ENCODE assay signal across 13 mouse cellular contexts in the genomic region with DNA sequence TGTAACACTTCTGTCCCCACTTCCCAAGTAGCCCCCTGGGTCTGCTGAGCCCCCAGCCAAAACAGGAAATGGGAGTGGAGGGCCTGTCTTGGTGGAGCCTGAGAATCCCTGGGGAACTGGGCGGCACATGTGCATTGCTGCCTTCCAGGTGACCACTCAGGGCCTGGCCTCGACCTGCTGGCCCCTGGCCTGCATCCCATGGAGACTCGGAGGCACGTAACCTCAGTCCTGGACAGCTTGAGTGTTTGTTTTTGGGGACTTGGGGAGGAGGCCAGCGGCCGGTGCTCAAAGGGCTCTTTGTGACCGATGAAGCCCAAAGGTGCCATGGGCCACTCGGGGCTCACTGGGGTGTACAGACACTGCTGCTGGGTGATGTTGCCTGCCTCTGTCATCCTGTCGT. TPM values are rescaled to one million over a fixed set of nuclear protein-coding genes. Genes with fewer than 3 reads are reported as not detected.
DNase-seq lines count a peak whose midpoint lies in the region; ATAC-seq and TF ChIP-seq lines count a peak whose summit lies in the region.
"Had no signal": no experiment of that assay in that cellular context is flagged by ENCODE, and none has a peak within 500 bp of the region (broad histone marks: within the 10 kb centered on the region; RNA-seq: fewer than 3 reads in every experiment).

No protein-coding gene starts in this region.

- H3K27ac ChIP-seq in kidney, adult 2 months (ENCODE audit: insufficient read depth, low read depth, low read length): no peak overlapping the region
- no peak overlapping the region for H3K27ac ChIP-seq in kidney, embryonic 16.5 days (ENCODE audit: low read length)
- peak overlapping the region; percentile 96; the same call in 1 of the 2 replicates for H3K27ac ChIP-seq in forebrain, embryonic 12.5 days
- H3K27ac ChIP-seq in hindbrain, embryonic 12.5 days: peak overlapping the region; percentile 96

- H3K27me3 ChIP-seq in kidney, adult 2 months (replicated peaks; ENCODE audit: control insufficient read depth, insufficient read depth, low read length): no peaks in the 10 kb centered on the region
- no peaks in the 10 kb centered on the region for H3K27me3 ChIP-seq in kidney, embryonic 16.5 days (ENCODE audit: insufficient read depth, low read length)
- H3K27me3 ChIP-seq in forebrain, embryonic 12.5 days: 0 out of 2 replicates have a peak, but pooled peaks cover 5% of the 10 kb centered on the region
- no peaks in the 10 kb centered on the region for H3K27me3 ChIP-seq in hindbrain, embryonic 12.5 days
- H3K27me3 ChIP-seq: limb, embryonic 12.5 days had no signal

- WGBS in kidney, adult 2 months: 63% methylated on average over 9 of the region's 9 CpGs
- WGBS in kidney, embryonic 16.5 days: 57% methylated on average over 9 of the region's 9 CpGs
- 77% methylated on average over 9 of the region's 9 CpGs for whole genome bisulfite sequencing in forebrain, embryonic 12.5 days
- WGBS in hindbrain, embryonic 12.5 days: 56% methylated on average over 9 of the region's 9 CpGs

- no peak overlapping the region for H3K4me3 ChIP-seq in kidney, adult 2 months (ENCODE audit: insufficient read depth, low read depth, low read length)
- no peak overlapping the region for H3K4me3 ChIP-seq in kidney, embryonic 16.5 days (ENCODE audit: low read length)
- H3K4me3 ChIP-seq in forebrain, embryonic 12.5 days (replicated peaks): no peak overlapping the region
- no peak overlapping the region for H3K4me3 ChIP-seq in hindbrain, embryonic 12.5 days
- H3K4me3 ChIP-seq: limb, embryonic 12.5 days; myocyte had no signal

- peaks cover 30% of the 10 kb centered on the region for H3K4me1 ChIP-seq in kidney, adult 2 months (ENCODE audit: control insufficient read depth, insufficient read depth, low read length)
- H3K4me1 ChIP-seq in kidney, embryonic 16.5 days (ENCODE audit: insufficient read depth, low read length): peaks cover 88% of the 10 kb centered on the region
- peaks cover 93% of the 10 kb centered on the region for H3K4me1 ChIP-seq in forebrain, embryonic 12.5 days
- peaks cover 93% of the 10 kb centered on the region for H3K4me1 ChIP-seq in hindbrain, embryonic 12.5 days

- DNase-seq in kidney, adult 2 months: peak; percentile 54
- peak; percentile 75 for DNase-seq in lung, postnatal 36 days
- DNase-seq in layer of hippocampus, adult 9-10 months (ENCODE audit: low spot score): no peak
- no peak for DNase-seq in layer of hippocampus, adult 11-12 months (ENCODE audit: low spot score)
- DNase-seq in kidney, postnatal 4 days: no peak
- DNase-seq: adrenal gland, adult 8-10 months; kidney, postnatal 10 days had no signal

- H3K9ac ChIP-seq in kidney, embryonic 16.5 days (replicated peaks; ENCODE audit: low read length): no peak overlapping the region
- H3K9ac ChIP-seq in forebrain, embryonic 12.5 days: peak overlapping the region; percentile 36; the same call in 1 of the 2 replicates
- H3K9ac ChIP-seq in hindbrain, embryonic 12.5 days: peak overlapping the region; percentile 23; the same call in 1 of the 2 replicates
- H3K9ac ChIP-seq: limb, embryonic 12.5 days had no signal

- H3K9me3 ChIP-seq in kidney, embryonic 16.5 days (ENCODE audit: low read length): no peaks in the 10 kb centered on the region
- no peaks in the 10 kb centered on the region for H3K9me3 ChIP-seq in forebrain, embryonic 12.5 days
- no peaks in the 10 kb centered on the region for H3K9me3 ChIP-seq in hindbrain, embryonic 12.5 days (replicated peaks)
- H3K9me3 ChIP-seq: G1E; limb, embryonic 12.5 days had no signal

- TF ChIP-seq POLR2A in kidney, adult 2 months (IDR thresholded peaks at IDR 0.05; ENCODE audit: low read depth, low read length): no peak

- no peak for TF ChIP-seq CTCF in kidney, adult 2 months (conservative IDR thresholded peaks at IDR 0.05; ENCODE audit: insufficient read depth, insufficient read length, low read depth, low read length)

- no peak overlapping the region for H3K4me2 ChIP-seq in kidney, embryonic 16.5 days (replicated peaks; ENCODE audit: low read depth, low read length)
- H3K4me2 ChIP-seq in forebrain, embryonic 12.5 days: no peak overlapping the region
- 0 out of 2 replicates have a peak overlapping the region, but pooled peaks have one; percentile 54 for H3K4me2 ChIP-seq in hindbrain, embryonic 12.5 days (replicated peaks)
- H3K4me2 ChIP-seq: limb, embryonic 12.5 days had no signal

- no peaks in the 10 kb centered on the region for H3K36me3 ChIP-seq in kidney, adult 2 months (ENCODE audit: control insufficient read depth, insufficient read depth, low read length)
- H3K36me3 ChIP-seq in kidney, embryonic 16.5 days (ENCODE audit: insufficient read depth, low read length): no peaks in the 10 kb centered on the region
- H3K36me3 ChIP-seq in forebrain, embryonic 12.5 days (replicated peaks): no peaks in the 10 kb centered on the region
- no peaks in the 10 kb centered on the region for H3K36me3 ChIP-seq in hindbrain, embryonic 12.5 days
- H3K36me3 ChIP-seq: limb, embryonic 12.5 days had no signal

- ATAC-seq in kidney, embryonic 16.5 days (ENCODE audit: low FRiP score, low TSS enrichment): no peak
- ATAC-seq in forebrain, embryonic 12.5 days (ENCODE audit: low FRiP score): no peak
- ATAC-seq in hindbrain, embryonic 12.5 days (ENCODE audit: low FRiP score): no peak

RNA-seq across cellular contexts. Expression of a gene that starts 41.5 kb away (rescaled TPM):
- 6.4 and 6.9 TPM in 2 replicates for polyA plus RNA-seq in kidney, adult 2 months (2012; rRNA removed)
- polyA plus RNA-seq in kidney, embryonic 16.5 days (2015; fragmentation: Nextera tagmentation; extraction: Ambion mirVana): 114 and 117 TPM in 2 replicates
- polyA plus RNA-seq in forebrain, embryonic 12.5 days (2016; fragmentation: Nextera tagmentation; extraction: Ambion mirVana): 83.2 and 84.8 TPM in 2 replicates
- 49.6 and 65.3 TPM in 2 replicates for polyA plus RNA-seq in hindbrain, embryonic 12.5 days (2016; fragmentation: Nextera tagmentation; extraction: Ambion mirVana)

Comparison
In these comparisons a context has a peak if more than half of its experiments do, and no peak if none do; other contexts are left out.
1. DNase-seq: peak in kidney, adult 2 months (single experiment) and lung, postnatal 36 days (single experiment); none in layer of hippocampus, adult 9-10 months (single experiment), layer of hippocampus, adult 11-12 months (single experiment) and kidney, postnatal 4 days (0 of 2).
2. H3K27ac ChIP-seq: peak in forebrain, embryonic 12.5 days (single experiment) and hindbrain, embryonic 12.5 days (single experiment); none in kidney, adult 2 months (single experiment) and kidney, embryonic 16.5 days (single experiment).